Mouse (Mus musculus) embryonic facial prominence, embryonic 11.5 days (tissue): ENCODE data around the gene Rpl13. TPM values are rescaled to one million over a fixed set of nuclear protein-coding genes. Genes with fewer than 3 reads are reported as not detected.

Source experiments
- ATAC-seq: fragments of 200-750 bp; cut with Nextera tagmentation; replicated peaks from 2 replicates; pipeline ENCODE4 v1.8.0; 2017; ENCODE audit warnings: low read depth; ENCODE audit not compliant: insufficient number of reproducible peaks, low FRiP score, low TSS enrichment
- DNase-seq: peaks from one replicate; pipeline ENCODE4 v3.0.0-alpha.2; 2015; ENCODE audit warnings: low spot score
- H3K27ac ChIP-seq: fragments of 300-500 bp; sonication (generic); replicated peaks from 2 replicates; pipeline ENCODE4 v1.5.1; 2014; ENCODE audit warnings: mild to moderate bottlenecking, low read depth, low read length, control low read depth
- H3K27me3 ChIP-seq: fragments of 300-500 bp; sonication (generic); 2 replicates; pipeline ENCODE4 v1.6.1; 2014; ENCODE audit warnings: mild to moderate bottlenecking, low read length, moderate library complexity, mixed read lengths; ENCODE audit not compliant: control insufficient read depth, insufficient read depth
- H3K36me3 ChIP-seq: fragments of 300-500 bp; sonication (generic); replicated peaks from 2 replicates; pipeline ENCODE4 v1.6.1; 2014; ENCODE audit warnings: low read depth, mild to moderate bottlenecking, low read length, moderate library complexity, mixed read lengths; ENCODE audit not compliant: control insufficient read depth, insufficient read depth
- H3K4me1 ChIP-seq: fragments of 300-500 bp; sonication (generic); 2 replicates; pipeline ENCODE4 v1.6.1; 2014; ENCODE audit warnings: low read length, mixed read lengths; ENCODE audit not compliant: control insufficient read depth, insufficient read depth
- H3K4me2 ChIP-seq: fragments of 300-500 bp; sonication (generic); 2 replicates; pipeline ENCODE4 v1.6.1; 2014; ENCODE audit warnings: low read depth, mild to moderate bottlenecking, control low read depth, low read length, moderate library complexity
- H3K4me3 ChIP-seq: fragments of 300-500 bp; sonication (generic); 2 replicates; pipeline ENCODE4 v1.5.1; 2014; ENCODE audit warnings: low read depth, low read length, control low read depth
- H3K9ac ChIP-seq: fragments of 300-500 bp; sonication (generic); replicated peaks from 2 replicates; pipeline ENCODE4 v1.6.1; 2014; ENCODE audit warnings: mild to moderate bottlenecking, control low read depth, low read length
- H3K9me3 ChIP-seq: fragments of 300-500 bp; sonication (generic); replicated peaks from 2 replicates; pipeline ENCODE4 v1.6.1; 2016; ENCODE audit warnings: mild to moderate bottlenecking, low read length, inconsistent platforms, mixed read lengths; ENCODE audit not compliant: control insufficient read depth
- WGBS: fragments of 180-500 bp; shearing (Covaris S2); extraction: QIAGEN DNeasy Blood & Tissue Kit; methylation state at CpG from one replicate; pipeline ENCODE4 v1.1.7; 2014; 5-methylcytosine and 5-hydroxymethylcytosine counted together
- microRNA-seq: library from miRNA; unstranded; fragments of <30 nt; microRNA quantifications from one replicate; pipeline ENCODE4, GENCODE M21; 2016; ENCODE audit warnings: borderline number of aligned reads
- polyA plus RNA-seq: library from polyadenylated mRNA; unstranded; fragments of >200 nt; fragmentation: Nextera tagmentation; extraction: Ambion mirVana; gene quantifications from 2 replicates; pipeline ENCODE4 v1.2.1, GENCODE M21; 2014

The Rpl13 gene
- polyA plus RNA-seq, 1 experiment from 2014 or later: 1,682 TPM

- Histone ChIP-seq H3K9ac (no peak overlapping the region), H3K9me3 (no peaks in the 10 kb centered on the region), H3K27ac (no peak overlapping the region), H3K27me3 (no peaks in the 10 kb centered on the region), H3K36me3 (no peaks in the 10 kb centered on the region), H3K4me2 (no peak overlapping the region), H3K4me3 (no peak overlapping the region), H3K4me1 (no peaks in the 10 kb centered on the region)
- WGBS: 81% methylated on average over 14 of the region's 14 CpGs
- ATAC-seq (no peak), DNase-seq (no peak)
Observed at GRCm38 (mm10) chr8:123141741-123142462, 39.8 kb downstream of the Rpl13 start.

- ATAC-seq (no peak), DNase-seq (peak; percentile 79)
- 45% methylated on average over 6 of the region's 6 CpGs for WGBS
- Histone ChIP-seq H3K4me1 (no peaks in the 10 kb centered on the region), H3K9me3 (no peaks in the 10 kb centered on the region), H3K27ac (no peak overlapping the region), H3K9ac (no peak overlapping the region), H3K4me3 (no peak overlapping the region), H3K4me2 (no peak overlapping the region), H3K27me3 (no peaks in the 10 kb centered on the region), H3K36me3 (no peaks in the 10 kb centered on the region)
Observed at GRCm38 (mm10) chr8:123145279-123145678, 43.1 kb downstream of the Rpl13 start.

DNA sequence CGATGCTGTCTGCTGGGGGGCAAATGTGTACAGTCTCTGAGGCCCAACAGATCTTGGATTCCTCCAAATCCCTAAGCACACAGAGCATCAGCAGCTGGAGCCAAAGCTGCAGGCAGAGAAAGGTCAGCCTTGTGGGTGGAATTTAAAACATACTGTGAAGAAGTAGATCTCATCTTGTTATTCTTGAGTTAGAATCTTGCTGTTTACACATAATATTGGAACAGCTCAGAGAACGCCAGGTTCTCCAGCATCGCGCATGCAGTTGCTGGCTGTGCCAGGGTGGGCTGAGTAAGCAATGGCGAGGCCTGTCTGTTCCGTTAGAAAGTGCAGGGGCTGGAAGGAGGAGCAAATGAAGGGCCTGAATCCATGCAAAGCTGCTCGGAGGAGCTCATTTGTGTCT is 44.2 kb downstream of the Rpl13 start:
- Histone ChIP-seq H3K27ac (no peak overlapping the region), H3K4me2 (no peak overlapping the region), H3K36me3 (no peaks in the 10 kb centered on the region), H3K27me3 (no peaks in the 10 kb centered on the region), H3K9me3 (no peaks in the 10 kb centered on the region), H3K4me3 (no peak overlapping the region), H3K9ac (no peak overlapping the region; the same call in 1 of the 2 replicates), H3K4me1 (no peaks in the 10 kb centered on the region)
- ATAC-seq (no peak), DNase-seq (no peak)
- 78% methylated on average over 7 of the region's 7 CpGs for WGBS

GRCm38 (mm10) chr8:123150737-123151171 is 48.6 kb downstream of the Rpl13 start:
- Histone ChIP-seq H3K27me3 (no peaks in the 10 kb centered on the region), H3K9me3 (no peaks in the 10 kb centered on the region), H3K4me2 (no peak overlapping the region), H3K9ac (no peak overlapping the region), H3K4me1 (no peaks in the 10 kb centered on the region), H3K27ac (no peak overlapping the region), H3K4me3 (no peak overlapping the region), H3K36me3 (no peaks in the 10 kb centered on the region)
- 55% methylated on average over 9 of the region's 9 CpGs for WGBS
- no peak for ATAC-seq
- no peak for DNase-seq

Small RNAs within 50 kb of the gene (microRNA-seq; reads per million reads assigned to microRNA genes)
- gene Mir7079: 2.4 reads per million
- not detected for gene Mir7080

Other genes starting within 250 kb of the Rpl13 start
- 58.8 and 71.8 TPM in 2 replicates for gene Ankrd11, start 60.1 kb upstream of the Rpl13 start, polyA plus RNA-seq
- gene Spg7, start 39.4 kb upstream of the Rpl13 start, polyA plus RNA-seq: 35.4 and 37.5 TPM in 2 replicates
- gene Cpne7, start 15.0 kb downstream of the Rpl13 start, polyA plus RNA-seq: 0.34 and 0.46 TPM in 2 replicates
- 8.4 and 10.2 TPM in 2 replicates for gene Sult5a1, start 56.0 kb downstream of the Rpl13 start, polyA plus RNA-seq
- gene Dpep1, start 83.9 kb downstream of the Rpl13 start, polyA plus RNA-seq: 5.5 TPM in 2 replicates
- 91.0 and 93.2 TPM in 2 replicates for gene Chmp1a, start 110.4 kb downstream of the Rpl13 start, polyA plus RNA-seq
- gene Spata33, start 110.5 kb downstream of the Rpl13 start, polyA plus RNA-seq: 4.5 and 4.8 TPM in 2 replicates
- gene Cdk10, start 122.5 kb downstream of the Rpl13 start, polyA plus RNA-seq: 29.9 and 34.5 TPM in 2 replicates
- 1.1 and 1.5 TPM in 2 replicates for gene Spata2l, start 133.9 kb downstream of the Rpl13 start, polyA plus RNA-seq
- gene Zfp276, start 151.8 kb downstream of the Rpl13 start, polyA plus RNA-seq: 14.5 and 17.8 TPM in 2 replicates
- 15.6 and 21.7 TPM in 2 replicates for gene Vps9d1, start 152.0 kb downstream of the Rpl13 start, polyA plus RNA-seq
- gene Fanca, start 216.2 kb downstream of the Rpl13 start, polyA plus RNA-seq: 29.5 and 34.6 TPM in 2 replicates
- gene Spire2, start 230.4 kb downstream of the Rpl13 start, polyA plus RNA-seq: 3.1 and 3.4 TPM in 2 replicates